Mouse (Mus musculus) intestine, postnatal 0 days (tissue): ENCODE measurements around the gene Cd27. TPM values are rescaled to one million over a fixed set of nuclear protein-coding genes. Genes with fewer than 3 reads are reported as not detected.

Source experiments
- ATAC-seq: fragments of 200-750 bp; cut with Nextera tagmentation; 2 replicates; pipeline ENCODE4 v1.8.0; 2017; ENCODE audit warnings: mild to moderate bottlenecking, moderate TSS enrichment, moderate library complexity
- H3K27ac ChIP-seq: fragments of 300-500 bp; sonication (generic); 2 replicates; pipeline ENCODE4 v1.5.1; 2014; ENCODE audit warnings: mild to moderate bottlenecking, low read depth, low read length, moderate library complexity
- H3K27me3 ChIP-seq: fragments of 300-500 bp; sonication (generic); replicated peaks from 2 replicates; pipeline ENCODE4 v1.6.1; 2014; ENCODE audit warnings: low read length, mixed read lengths; ENCODE audit not compliant: control insufficient read depth, insufficient read depth
- H3K36me3 ChIP-seq: fragments of 300-500 bp; sonication (generic); 2 replicates; pipeline ENCODE4 v1.6.1; 2014; ENCODE audit warnings: mild to moderate bottlenecking, moderate library complexity; ENCODE audit not compliant: control insufficient read depth, insufficient read depth
- H3K4me1 ChIP-seq: fragments of 300-500 bp; sonication (generic); replicated peaks from 2 replicates; pipeline ENCODE4 v1.6.1; 2014; ENCODE audit warnings: antibody characterized with exemption, low read length, mixed read lengths; ENCODE audit not compliant: control insufficient read depth, insufficient read depth
- H3K4me2 ChIP-seq: fragments of 300-500 bp; sonication (generic); replicated peaks from 2 replicates; pipeline ENCODE4 v1.6.1; 2014; ENCODE audit warnings: low read depth, mild to moderate bottlenecking, moderate library complexity
- H3K4me3 ChIP-seq: fragments of 300-500 bp; sonication (generic); 2 replicates; pipeline ENCODE4 v1.5.1; 2014; ENCODE audit warnings: low read depth, low read length
- H3K9ac ChIP-seq: fragments of 300-500 bp; sonication (generic); 2 replicates; pipeline ENCODE4 v1.6.1; 2014; ENCODE audit warnings: mild to moderate bottlenecking, low read depth, low read length
- H3K9me3 ChIP-seq: fragments of 300-500 bp; sonication (generic); 2 replicates; pipeline ENCODE4 v1.6.1; 2016; ENCODE audit warnings: mixed run types; ENCODE audit not compliant: control insufficient read depth
- CTCF ChIP-seq: sonication (generic); IDR thresholded peaks from 2 replicates; pipeline ENCODE4 v1.5.1; 2016; ENCODE audit warnings: low read depth, mild to moderate bottlenecking, control low read depth, antibody characterized with exemption, moderate library complexity
- WGBS: fragments of 180-500 bp; shearing (Covaris S2); extraction: QIAGEN DNeasy Blood & Tissue Kit; methylation state at CpG from one replicate; pipeline ENCODE4 v1.1.7; 2014; 5-methylcytosine and 5-hydroxymethylcytosine counted together
- polyA plus RNA-seq: library from polyadenylated mRNA; unstranded; fragments of >200 nt; fragmentation: Nextera tagmentation; extraction: Ambion mirVana; gene quantifications from 2 replicates; pipeline ENCODE4 v1.2.1, GENCODE M21; 2015

Cd27 gene
- polyA plus RNA-seq, 1 experiment from 2014 or later = 0.78 TPM

DNA sequence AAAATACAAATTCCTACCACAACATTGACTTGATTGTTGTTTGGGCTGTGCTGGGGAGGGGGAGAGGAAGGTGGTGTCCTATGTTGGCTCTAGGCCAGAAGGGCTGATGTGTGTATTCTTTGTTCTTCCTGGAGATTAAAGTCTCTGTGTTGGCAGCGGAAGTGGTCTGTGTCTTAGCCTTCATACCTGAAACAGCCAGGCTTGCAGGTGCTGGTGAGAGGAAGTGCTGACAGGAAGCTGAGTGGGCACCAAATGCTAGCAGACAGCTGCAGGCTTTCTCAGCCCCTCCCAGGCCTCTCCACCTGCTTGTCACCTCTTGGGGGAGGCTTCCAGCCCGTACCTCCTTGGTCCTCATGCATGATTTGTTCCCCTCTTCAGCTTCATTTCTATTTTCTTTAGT lies 14.7 kb downstream of the Cd27 start:
- WGBS = 53% methylated on average over 2 of the region's 2 CpGs
- Histone ChIP-seq H3K4me3 (no peak overlapping the region), H3K36me3 (peaks cover 60% of the 10 kb centered on the region), H3K9ac (no peak overlapping the region), H3K4me2 (no peak overlapping the region), H3K27ac (no peak overlapping the region), H3K4me1 (no peaks in the 10 kb centered on the region), H3K27me3 (no peaks in the 10 kb centered on the region), H3K9me3 (no peaks in the 10 kb centered on the region)
- no peak for ATAC-seq
- no peak for TF ChIP-seq CTCF

DNA sequence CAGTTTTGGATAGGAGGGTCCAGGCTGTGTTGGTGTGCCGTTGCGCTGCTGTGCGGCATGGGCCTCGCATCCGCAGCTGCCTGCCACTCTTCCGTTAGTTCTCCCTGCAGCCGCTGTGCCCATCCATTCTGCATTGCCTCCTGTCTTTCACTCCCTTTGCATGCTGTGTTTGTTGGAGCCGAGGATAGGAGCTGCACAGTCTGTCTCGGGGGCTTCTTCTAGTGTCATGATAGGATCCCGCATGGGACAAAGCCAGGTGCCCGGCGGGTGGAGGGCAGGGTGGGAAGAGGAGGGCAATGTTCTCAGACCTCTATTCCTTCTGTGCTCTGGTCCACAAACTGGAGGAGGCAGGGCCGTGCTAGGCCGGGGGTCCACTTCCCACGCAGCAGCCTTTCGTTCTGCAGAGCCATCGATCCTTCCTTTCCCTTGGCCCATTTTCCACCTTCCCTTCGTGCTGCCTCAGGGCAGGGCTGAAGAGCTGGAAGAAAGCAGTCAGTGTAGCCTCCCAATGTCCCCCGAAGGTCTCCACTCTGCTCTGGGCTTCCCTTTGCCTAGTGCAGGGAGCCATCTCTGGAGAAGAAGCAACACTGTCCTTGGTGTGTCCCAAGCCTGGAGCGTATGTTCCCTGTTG lies 15.6 kb downstream of the Cd27 start:
- ATAC-seq = no peak
- H3K4me1 ChIP-seq = no peaks in the 10 kb centered on the region
- no peak overlapping the region for H3K4me3 ChIP-seq
- no peaks in the 10 kb centered on the region for H3K27me3 ChIP-seq
- no peaks in the 10 kb centered on the region for H3K9me3 ChIP-seq
- no peak overlapping the region for H3K27ac ChIP-seq
- WGBS = 89% methylated on average over 20 of the region's 20 CpGs
- peaks cover 52% of the 10 kb centered on the region for H3K36me3 ChIP-seq
- H3K4me2 ChIP-seq = no peak overlapping the region
- no peak for TF ChIP-seq CTCF
- no peak overlapping the region for H3K9ac ChIP-seq

DNA sequence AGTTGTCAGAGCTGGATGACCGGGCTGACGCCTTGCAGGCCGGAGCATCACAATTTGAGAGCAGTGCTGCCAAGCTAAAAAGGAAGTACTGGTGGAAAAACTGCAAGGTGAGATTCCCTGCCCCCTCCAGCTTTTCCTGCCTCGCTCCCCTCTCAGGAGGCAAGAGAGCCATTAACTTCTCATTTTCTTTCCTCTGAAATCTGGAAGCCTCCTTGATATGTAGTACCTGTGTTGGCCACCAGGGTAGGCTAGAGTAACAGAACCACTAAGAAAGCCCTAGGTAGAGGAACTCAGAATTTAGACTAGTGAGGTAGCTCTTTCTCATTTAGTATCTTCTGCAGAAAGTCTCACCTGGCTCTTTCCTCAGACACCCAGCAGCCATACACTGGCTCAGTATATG lies 17.8 kb downstream of the Cd27 start:
- peaks cover 32% of the 10 kb centered on the region for H3K36me3 ChIP-seq
- WGBS = 72% methylated on average over 4 of the region's 4 CpGs
- no peak overlapping the region for H3K4me3 ChIP-seq
- no peak overlapping the region for H3K9ac ChIP-seq
- TF ChIP-seq CTCF = peak; percentile 90
- no peaks in the 10 kb centered on the region for H3K9me3 ChIP-seq
- no peak overlapping the region for H3K4me2 ChIP-seq
- H3K4me1 ChIP-seq = no peaks in the 10 kb centered on the region; the same call in 1 of the 2 replicates
- no peak overlapping the region for H3K27ac ChIP-seq
- ATAC-seq = no peak
- H3K27me3 ChIP-seq = no peaks in the 10 kb centered on the region

DNA sequence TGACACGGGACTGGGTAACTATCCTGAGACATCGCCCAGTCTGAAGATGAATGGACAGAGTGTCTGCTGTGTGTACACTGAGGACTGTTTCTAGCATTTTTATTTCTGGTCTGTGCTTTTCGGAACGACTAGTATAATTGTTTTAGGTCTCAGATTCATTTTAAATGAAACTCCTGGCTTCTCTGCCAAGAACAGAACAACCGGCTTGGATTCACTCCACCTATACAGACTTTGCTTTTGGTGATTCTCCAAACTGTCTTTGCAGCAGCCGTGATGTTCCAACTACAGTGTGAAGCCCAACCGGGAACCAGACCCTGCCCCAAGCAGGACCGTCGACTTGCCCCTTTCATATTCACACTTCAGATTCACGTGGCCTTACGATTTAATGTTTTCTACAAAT lies 18.9 kb downstream of the Cd27 start:
- WGBS = 84% methylated on average over 11 of the region's 11 CpGs
- Histone ChIP-seq H3K27me3 (no peaks in the 10 kb centered on the region), H3K4me2 (no peak overlapping the region), H3K9ac (no peak overlapping the region), H3K4me1 (no peaks in the 10 kb centered on the region; the same call in 1 of the 2 replicates), H3K4me3 (no peak overlapping the region), H3K9me3 (no peaks in the 10 kb centered on the region), H3K36me3 (peaks cover 23% of the 10 kb centered on the region), H3K27ac (no peak overlapping the region)
- ATAC-seq = no peak
- no peak for TF ChIP-seq CTCF

DNA sequence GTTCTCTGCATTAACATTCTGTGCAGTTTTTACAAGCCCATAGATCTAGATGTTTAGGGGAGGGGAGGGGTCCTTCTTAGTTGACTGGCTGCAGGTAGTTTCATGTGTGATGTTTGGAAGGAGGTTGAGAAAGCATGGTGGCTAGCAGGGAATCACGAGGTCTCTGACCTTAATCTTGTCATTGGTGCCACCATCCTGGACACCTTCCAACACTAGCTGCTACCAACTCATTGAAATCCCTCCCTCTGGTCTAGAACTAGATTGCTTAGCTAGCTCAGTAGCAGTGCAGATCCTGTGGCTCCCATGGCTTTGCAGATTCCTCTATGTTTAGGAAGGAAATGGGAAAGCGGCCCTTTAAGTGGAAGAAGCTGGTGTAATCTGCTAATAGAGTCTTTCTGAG lies 19.9 kb downstream of the Cd27 start:
- Histone ChIP-seq H3K9ac (no peak overlapping the region), H3K4me1 (no peaks in the 10 kb centered on the region; the same call in 1 of the 2 replicates), H3K27ac (no peak overlapping the region), H3K9me3 (no peaks in the 10 kb centered on the region), H3K36me3 (peaks cover 22% of the 10 kb centered on the region), H3K27me3 (no peaks in the 10 kb centered on the region), H3K4me3 (no peak overlapping the region), H3K4me2 (peak overlapping the region; percentile 80; the same call in 1 of the 2 replicates)
- TF ChIP-seq CTCF = no peak
- no peak for ATAC-seq
- WGBS = 84% methylated on average over 2 of the region's 2 CpGs

DNA sequence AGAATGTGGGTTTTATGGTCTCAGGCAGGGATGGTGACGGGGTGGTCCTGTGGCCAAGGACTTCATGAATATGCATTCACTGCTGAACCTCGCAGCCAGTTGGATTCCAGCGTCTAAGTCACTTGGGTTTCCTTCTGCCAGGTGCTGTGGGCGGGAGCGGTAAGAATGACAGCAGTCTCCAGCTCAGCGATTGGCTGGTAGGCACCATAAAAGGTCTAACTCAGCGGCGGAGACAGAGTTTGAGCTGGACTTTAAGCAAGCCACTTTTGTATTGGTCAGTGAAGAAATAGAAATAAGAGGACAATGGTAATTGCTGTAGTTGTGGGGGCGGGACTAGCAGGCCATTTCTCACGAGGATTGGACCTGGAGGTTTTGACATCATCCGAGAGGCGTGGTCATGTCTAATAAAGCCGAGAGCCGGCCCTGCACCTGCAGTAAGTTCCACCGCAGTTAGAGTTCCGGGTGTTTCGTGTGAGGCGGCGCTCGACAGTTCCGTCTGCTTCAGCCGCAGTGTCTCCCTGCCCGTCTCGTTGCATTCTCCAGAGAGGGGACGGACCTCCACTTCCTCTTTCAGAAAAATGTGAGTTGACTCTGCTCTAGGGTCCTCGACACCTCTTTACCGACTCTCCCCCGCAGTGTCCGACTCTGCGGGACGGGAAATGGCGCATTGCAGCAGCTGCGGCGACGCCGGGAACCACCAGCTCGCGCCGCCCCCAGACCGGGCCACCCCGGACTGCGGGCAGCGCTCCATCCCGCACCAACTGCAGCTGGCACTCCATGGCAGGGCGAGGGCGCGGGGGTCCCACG lies 21.5 kb downstream of the Cd27 start, which contains the start of gene Vamp1:
Vamp1 (plus strand) TSS at position 404 of the 807 bp plus-strand sequence.
- H3K36me3 ChIP-seq = peaks cover 17% of the 10 kb centered on the region
- peak within 1 kb of the TSS; percentile 51 for H3K4me3 ChIP-seq
- H3K9ac ChIP-seq = peak within 1 kb of the TSS; percentile 59
- peak within 1 kb of the TSS; percentile 80 for H3K4me2 ChIP-seq
- no peaks in the 10 kb centered on the region; the same call in 1 of the 2 replicates for H3K4me1 ChIP-seq
- under 1% methylated on average over 48 of the region's 48 CpGs for WGBS
- H3K27ac ChIP-seq = peak within 1 kb of the TSS; percentile 43; the same call in 1 of the 2 replicates
- H3K27me3 ChIP-seq = 0 out of 2 replicates have a peak, but pooled peaks cover 3% of the 10 kb centered on the region
- no peaks in the 10 kb centered on the region for H3K9me3 ChIP-seq
- ATAC-seq = peak; percentile 98
- TF ChIP-seq CTCF = 0 out of 2 replicates have a peak, but pooled peaks have one; percentile 3
